Mouse (Mus musculus) neural tube, embryonic 13.5 days (tissue): Measurements from ENCODE around the gene Slc39a1. TPM values are rescaled to one million over a fixed set of nuclear protein-coding genes. Genes with fewer than 3 reads are reported as not detected.

ENCODE experiments used
- ATAC-seq: fragments of 200-750 bp; cut with Nextera tagmentation; 2 replicates; pipeline ENCODE4 v1.8.0; 2017; ENCODE audit warnings: low read depth, mild to moderate bottlenecking, moderate TSS enrichment, moderate library complexity
- H3K27ac ChIP-seq: fragments of 300-500 bp; sonication (generic); replicated peaks from 2 replicates; pipeline ENCODE4 v1.5.1; 2015; ENCODE audit warnings: moderate library complexity, mild to moderate bottlenecking, inconsistent platforms
- H3K27me3 ChIP-seq: fragments of 300-500 bp; sonication (generic); 2 replicates; pipeline ENCODE4 v1.6.1; 2015; ENCODE audit warnings: mild to moderate bottlenecking, inconsistent platforms
- H3K36me3 ChIP-seq: fragments of 300-500 bp; sonication (generic); 2 replicates; pipeline ENCODE4 v1.6.1; 2015; ENCODE audit warnings: mild to moderate bottlenecking, inconsistent platforms
- H3K4me1 ChIP-seq: fragments of 300-500 bp; sonication (generic); replicated peaks from 2 replicates; pipeline ENCODE4 v1.6.1; 2015; ENCODE audit warnings: inconsistent platforms
- H3K4me2 ChIP-seq: fragments of 300-500 bp; sonication (generic); 2 replicates; pipeline ENCODE4 v1.6.1; 2015; ENCODE audit warnings: inconsistent platforms, mild to moderate bottlenecking, moderate library complexity
- H3K4me3 ChIP-seq: fragments of 300-500 bp; sonication (generic); 2 replicates; pipeline ENCODE4 v1.5.1; 2015; ENCODE audit warnings: mild to moderate bottlenecking, inconsistent platforms
- H3K9ac ChIP-seq: fragments of 300-500 bp; sonication (generic); 2 replicates; pipeline ENCODE4 v1.6.1; 2015; ENCODE audit warnings: moderate library complexity, mild to moderate bottlenecking, inconsistent platforms
- H3K9me3 ChIP-seq: fragments of 300-500 bp; sonication (generic); 2 replicates; pipeline ENCODE4 v1.6.1; 2016; ENCODE audit warnings: inconsistent platforms
- WGBS: fragments of 180-500 bp; shearing (Covaris S2); methylation state at CpG from one replicate; pipeline ENCODE4 v1.1.7; 2015; 5-methylcytosine and 5-hydroxymethylcytosine counted together
- microRNA-seq: library from miRNA; unstranded; fragments of <30 nt; microRNA quantifications from one replicate; pipeline ENCODE4, GENCODE M21; 2016
- polyA plus RNA-seq: library from polyadenylated mRNA; unstranded; fragments of >200 nt; fragmentation: Nextera tagmentation; extraction: Ambion mirVana; gene quantifications from 2 replicates; pipeline ENCODE4 v1.2.1, GENCODE M21; 2015

Gene Slc39a1
- polyA plus RNA-seq, 1 experiment from 2014 or later = 54.8 TPM

DNA sequence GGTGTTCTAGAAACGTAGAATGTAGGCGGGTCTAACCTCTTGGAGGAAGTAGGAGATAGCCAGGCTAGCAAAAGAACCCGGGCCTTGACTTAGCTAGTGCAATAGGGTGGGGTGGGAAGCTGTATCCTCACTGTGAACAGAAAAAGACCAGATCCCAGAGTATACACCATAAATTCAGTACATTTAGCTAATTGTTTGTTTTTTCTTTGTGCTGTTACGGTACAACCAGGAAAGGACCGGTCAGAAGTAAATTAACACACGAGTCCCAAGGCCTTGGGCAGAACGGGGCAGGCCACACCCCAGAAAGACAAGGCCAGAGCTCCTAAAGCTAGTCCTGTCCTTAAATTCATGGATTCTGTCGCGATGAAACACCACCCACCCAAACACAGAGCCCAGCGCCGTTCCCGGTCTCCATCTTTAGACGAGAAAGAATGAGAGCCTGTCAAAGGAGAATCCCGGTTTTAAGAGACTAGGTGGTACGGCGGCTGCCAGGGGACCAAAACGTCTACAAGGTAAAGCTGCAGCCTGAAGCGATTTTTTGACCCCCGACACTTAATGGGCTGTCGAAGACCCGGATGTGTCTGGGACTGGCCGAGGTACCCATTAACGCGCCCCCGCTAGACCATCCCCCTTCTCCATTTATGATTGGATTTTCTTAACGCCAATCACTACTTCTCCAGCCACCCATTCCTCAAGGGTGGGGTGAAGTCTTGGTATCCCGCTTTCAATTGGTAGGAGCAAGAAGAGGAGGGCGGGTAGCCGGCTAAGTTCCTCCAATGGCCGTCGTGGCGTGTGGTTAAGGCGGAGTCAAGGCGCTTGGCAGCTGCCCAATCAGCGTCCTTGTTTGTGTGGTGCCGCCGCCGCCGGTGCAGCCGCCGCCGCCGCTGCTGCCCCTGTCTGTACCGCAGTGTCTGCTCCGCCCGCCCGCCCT is 44.6 kb downstream of the Slc39a1 start, which contains the start of gene Gatad2b:
Gatad2b (plus strand) TSS at position 834 of the 931 bp plus-strand sequence.
- no peaks in the 10 kb centered on the region for H3K9me3 ChIP-seq
- H3K36me3 ChIP-seq = no peaks in the 10 kb centered on the region
- no peaks in the 10 kb centered on the region for H3K27me3 ChIP-seq
- H3K4me3 ChIP-seq = peak within 1 kb of the TSS; percentile 92
- WGBS = under 1% methylated on average over 43 of the region's 47 CpGs
- peaks cover 38% of the 10 kb centered on the region for H3K4me1 ChIP-seq
- peak within 1 kb of the TSS; percentile 99 for H3K27ac ChIP-seq
- H3K9ac ChIP-seq = peak within 1 kb of the TSS; percentile 93
- peak; percentile 99 for ATAC-seq
- peak within 1 kb of the TSS; percentile 94 for H3K4me2 ChIP-seq

GRCm38 (mm10) chr3:90293352-90294063 is 45.5 kb downstream of the Slc39a1 start:
- peak overlapping the region; percentile 93 for H3K9ac ChIP-seq
- ATAC-seq = peak; percentile 54
- peaks cover 46% of the 10 kb centered on the region for H3K4me1 ChIP-seq
- H3K36me3 ChIP-seq = no peaks in the 10 kb centered on the region
- H3K27me3 ChIP-seq = no peaks in the 10 kb centered on the region
- no peaks in the 10 kb centered on the region for H3K9me3 ChIP-seq
- H3K4me2 ChIP-seq = peak overlapping the region; percentile 94
- under 1% methylated on average over 36 of the region's 68 CpGs for WGBS
- H3K27ac ChIP-seq = peak overlapping the region; percentile 99
- H3K4me3 ChIP-seq = peak overlapping the region; percentile 92

- peak overlapping the region; percentile 94 for H3K4me2 ChIP-seq
- peak overlapping the region; percentile 92 for H3K4me3 ChIP-seq
- no peaks in the 10 kb centered on the region for H3K36me3 ChIP-seq
- H3K4me1 ChIP-seq = peaks cover 46% of the 10 kb centered on the region
- WGBS = 2% methylated on average over 11 of the region's 11 CpGs
- H3K9me3 ChIP-seq = no peaks in the 10 kb centered on the region
- peak overlapping the region; percentile 93 for H3K9ac ChIP-seq
- no peaks in the 10 kb centered on the region for H3K27me3 ChIP-seq
- no peak for ATAC-seq
- H3K27ac ChIP-seq = peak overlapping the region; percentile 99
These were observed 46.1 kb downstream of the Slc39a1 start for GRCm38 (mm10) chr3:90294064-90294440.

- H3K27me3 ChIP-seq = no peaks in the 10 kb centered on the region
- no peak for ATAC-seq
- peak overlapping the region; percentile 94 for H3K4me2 ChIP-seq
- no peak overlapping the region for H3K27ac ChIP-seq
- WGBS = 82% methylated on average over 2 of the region's 2 CpGs
- no peaks in the 10 kb centered on the region for H3K36me3 ChIP-seq
- H3K9ac ChIP-seq = peak overlapping the region; percentile 93
- H3K4me3 ChIP-seq = peak overlapping the region; percentile 92
- peaks cover 46% of the 10 kb centered on the region for H3K4me1 ChIP-seq
- no peaks in the 10 kb centered on the region for H3K9me3 ChIP-seq
These were observed 46.7 kb downstream of the Slc39a1 start for GRCm38 (mm10) chr3:90294651-90295050.

Small RNA genes lying within 50 kb of the gene (microRNA-seq; reads per million reads assigned to microRNA genes)
- gene Mir7012 = not detected

Other genes with a start within 250 kb of the Slc39a1 start
- gene Hax1, start 249.4 kb upstream of the Slc39a1 start, polyA plus RNA-seq = 120 and 133 TPM in 2 replicates
- 217 and 231 TPM in 2 replicates for gene 4933434E20Rik, start 196.5 kb upstream of the Slc39a1 start, polyA plus RNA-seq
- gene Ubap2l, start 195.5 kb upstream of the Slc39a1 start, polyA plus RNA-seq = 148 and 170 TPM in 2 replicates
- 373 and 399 TPM in 2 replicates for gene Tpm3, start 175.5 kb upstream of the Slc39a1 start, polyA plus RNA-seq
- gene Nup210l, start 144.0 kb upstream of the Slc39a1 start, polyA plus RNA-seq = 0.28 and 0.29 TPM in 2 replicates
- gene Rps27, start 34.5 kb upstream of the Slc39a1 start, polyA plus RNA-seq = 750 and 953 TPM in 2 replicates
- 22.9 and 24.1 TPM in 2 replicates for gene Rab13, start 34.5 kb upstream of the Slc39a1 start, polyA plus RNA-seq
- 85.9 and 90.3 TPM in 2 replicates for gene Jtb, start 16.6 kb upstream of the Slc39a1 start, polyA plus RNA-seq
- 3.3 and 3.5 TPM in 2 replicates for gene Creb3l4, start 4.7 kb upstream of the Slc39a1 start, polyA plus RNA-seq
- 23.7 and 27.0 TPM in 2 replicates for gene Crtc2, start 6.0 kb downstream of the Slc39a1 start, polyA plus RNA-seq
- gene Dennd4b, start 17.0 kb downstream of the Slc39a1 start, polyA plus RNA-seq = 5.9 and 7.4 TPM in 2 replicates
- gene Gatad2b, start 45.0 kb downstream of the Slc39a1 start, polyA plus RNA-seq = 13.7 and 15.6 TPM in 2 replicates
- gene Slc27a3, start 141.8 kb downstream of the Slc39a1 start, polyA plus RNA-seq = 22.9 and 24.1 TPM in 2 replicates
- gene Ints3, start 185.4 kb downstream of the Slc39a1 start, polyA plus RNA-seq = 29.3 and 30.8 TPM in 2 replicates
- 3.7 and 3.9 TPM in 2 replicates for gene Npr1, start 217.7 kb downstream of the Slc39a1 start, polyA plus RNA-seq
- 280 and 290 TPM in 2 replicates for gene Ilf2, start 228.0 kb downstream of the Slc39a1 start, polyA plus RNA-seq
- gene Snapin, start 242.9 kb downstream of the Slc39a1 start, polyA plus RNA-seq = 98.2 and 103 TPM in 2 replicates